Mouse (Mus musculus) heart, adult 2 months (tissue): ENCODE measurements around the gene Pcdh15. TPM values are rescaled to one million over a fixed set of nuclear protein-coding genes. Genes with fewer than 3 reads are reported as not detected.

ENCODE experiments used
- DNase-seq, 2 experiments: peaks; one replicate each; pipeline ENCODE4 v3.0.0; 2021
- H3K27ac ChIP-seq: fragments of 200-600 bp; 2 replicates; pipeline ENCODE4 v1.8.1; 2022
- H3K27me3 ChIP-seq: fragments of 200-500 bp; 2 replicates; pipeline ENCODE4 v1.6.1; 2012; ENCODE audit warnings: mild to moderate bottlenecking, low read length, inconsistent platforms, mixed read lengths; ENCODE audit not compliant: control insufficient read depth, insufficient read depth
- H3K36me3 ChIP-seq: fragments of 200-500 bp; 2 replicates; pipeline ENCODE4 v1.6.1; 2012; ENCODE audit warnings: low read length, inconsistent platforms; ENCODE audit not compliant: control insufficient read depth, insufficient read depth
- H3K4me1 ChIP-seq: fragments of 200-500 bp; 2 replicates; pipeline ENCODE4 v1.6.1; 2011; ENCODE audit warnings: low read length; ENCODE audit not compliant: control insufficient read depth, insufficient read depth
- H3K4me3 ChIP-seq: fragments of 200-600 bp; 2 replicates; pipeline ENCODE4 v1.8.1; 2022
- H3K79me2 ChIP-seq: fragments of 200-500 bp; replicated peaks from 2 replicates; pipeline ENCODE4 v1.6.1; 2012; ENCODE audit warnings: mild to moderate bottlenecking, inconsistent platforms, low read length, moderate library complexity, mixed read lengths; ENCODE audit not compliant: control insufficient read depth, insufficient read depth
- H3K9ac ChIP-seq: fragments of 200-500 bp; 2 replicates; pipeline ENCODE4 v1.6.1; 2012; ENCODE audit warnings: low read depth, mild to moderate bottlenecking, control low read depth, inconsistent platforms, low read length, mixed read lengths
- CTCF ChIP-seq: fragments of 200-600 bp; IDR thresholded peaks from 2 replicates; pipeline ENCODE4 v1.8.1; 2022; ENCODE audit warnings: antibody characterized with exemption, mild to moderate bottlenecking, moderate library complexity
- EP300 ChIP-seq: fragments of 200-500 bp; IDR thresholded peaks from 2 replicates; pipeline ENCODE4 v1.6.1; 2011; ENCODE audit warnings: low read depth, low read length, control low read depth; ENCODE audit not compliant: insufficient read depth
- POLR2A ChIP-seq: fragments of 200-500 bp; IDR thresholded peaks from 2 replicates; pipeline ENCODE4 v1.6.1; 2011; ENCODE audit warnings: mild to moderate bottlenecking, low read depth, low read length, control low read depth; ENCODE audit not compliant: insufficient read depth
- WGBS: fragments of 180-500 bp; shearing (Covaris S2); methylation state at CpG from one replicate; pipeline ENCODE4 v1.1.7; 2018; 5-methylcytosine and 5-hydroxymethylcytosine counted together
- intact Hi-C: fragments of 180-260 bp; cut with DNase I; formaldehyde crosslinking; loops from one replicate; pipeline ENCODE4 v1.15.1; 2025
- polyA plus RNA-seq: library from polyadenylated mRNA; depleted of rRNA; stranded (reverse); fragments of >200 nt; gene quantifications from 2 replicates; pipeline ENCODE4 v1.2.3, GENCODE M21; 2012
- total RNA-seq, 2 experiments: library from RNA; stranded (reverse); gene quantifications; 2 replicates each; pipeline ENCODE4 v1.2.3; 2021

Pcdh15 gene
- total and polyA plus RNA-seq, 3 experiments: 0.61 to 0.89 (median 0.68) TPM

DNA sequence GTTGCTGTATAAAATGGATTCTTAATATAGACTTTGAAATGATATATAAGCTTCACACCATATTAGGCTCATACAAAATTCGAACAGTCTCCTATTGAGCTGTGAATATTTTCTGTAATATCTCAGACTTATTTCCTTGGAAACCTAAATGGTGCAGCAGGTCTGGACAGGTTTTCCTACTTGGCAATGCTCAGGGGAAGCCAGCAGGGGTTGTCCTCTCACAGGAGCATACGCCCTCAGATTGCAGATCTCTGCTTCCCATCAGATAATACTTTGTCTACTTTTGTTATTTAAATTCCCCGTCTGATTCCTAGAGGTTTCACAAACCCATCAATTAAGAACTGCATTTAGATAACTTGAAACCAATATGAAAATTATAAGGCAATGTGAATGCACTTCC lies 1492.7 kb downstream of the Pcdh15 start:
- intact Hi-C loops: no loop called here
- Histone ChIP-seq H3K4me1 (no peaks in the 10 kb centered on the region), H3K79me2 (no peaks in the 10 kb centered on the region), H3K36me3 (no peaks in the 10 kb centered on the region), H3K27me3 (no peaks in the 10 kb centered on the region), H3K4me3 (no peak overlapping the region), H3K9ac (no peak overlapping the region), H3K27ac (no peak overlapping the region)
- TF ChIP-seq POLR2A: no peak
- 63% methylated on average over 3 of the region's 3 CpGs for WGBS
- no peak for DNase-seq

DNA sequence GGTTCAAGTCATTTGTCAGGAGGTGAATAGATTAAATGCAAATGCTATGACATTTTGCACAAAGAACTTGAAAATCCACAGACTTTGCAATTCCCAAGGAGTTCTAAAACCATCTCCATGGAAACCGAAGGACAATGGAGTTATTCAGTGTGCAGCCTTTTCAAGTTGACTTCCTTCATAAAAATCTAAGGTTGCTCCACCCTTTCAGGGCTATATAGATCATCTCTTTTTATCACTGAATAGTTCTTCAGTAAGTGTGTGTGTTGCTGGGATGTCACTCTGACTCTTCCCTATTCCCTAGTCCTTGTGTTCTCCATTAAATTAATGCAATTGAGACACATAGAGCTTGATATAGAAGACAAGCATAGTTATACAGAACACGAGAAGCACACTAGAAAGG lies 1508.5 kb downstream of the Pcdh15 start:
- 77% methylated on average over 2 of the region's 2 CpGs for WGBS
- H3K27ac ChIP-seq: no peak overlapping the region
- no peak overlapping the region for H3K9ac ChIP-seq
- no peaks in the 10 kb centered on the region for H3K4me1 ChIP-seq
- H3K4me3 ChIP-seq: no peak overlapping the region
- no peaks in the 10 kb centered on the region for H3K36me3 ChIP-seq
- H3K79me2 ChIP-seq: no peaks in the 10 kb centered on the region
- TF ChIP-seq CTCF (no peak), EP300 (no peak)
- intact Hi-C loops: no loop called here
- DNase-seq: no peak
- H3K27me3 ChIP-seq: no peaks in the 10 kb centered on the region

DNA sequence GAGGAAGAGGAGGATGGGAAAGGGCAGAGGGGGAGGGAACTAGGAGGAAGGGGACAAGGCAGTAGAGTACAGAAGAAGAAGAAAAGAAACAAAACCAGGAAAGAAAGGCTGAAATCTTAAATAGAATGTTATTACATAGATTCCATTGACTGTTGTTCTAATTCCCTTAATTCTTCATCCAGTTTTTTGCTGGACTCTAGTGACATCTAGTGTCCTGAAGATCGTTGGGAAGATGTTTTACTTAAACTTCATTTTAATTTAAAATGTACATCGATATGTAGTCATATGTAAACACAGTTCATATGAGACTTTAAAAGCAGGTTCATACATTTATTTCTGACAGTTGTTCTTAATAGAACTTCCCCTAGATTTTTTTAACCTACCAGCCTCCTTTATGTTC lies 1522.7 kb downstream of the Pcdh15 start:
- intact Hi-C loops: no loop called here
- Histone ChIP-seq H3K79me2 (no peaks in the 10 kb centered on the region), H3K4me3 (no peak overlapping the region), H3K27me3 (no peaks in the 10 kb centered on the region), H3K27ac (no peak overlapping the region), H3K36me3 (no peaks in the 10 kb centered on the region), H3K4me1 (no peaks in the 10 kb centered on the region), H3K9ac (no peak overlapping the region)
- no peak for DNase-seq
- peak; percentile 21; the same call in 1 of the 2 replicates for TF ChIP-seq CTCF
- no peak for TF ChIP-seq EP300
- TF ChIP-seq POLR2A: no peak
- 44% methylated on average over 2 of the region's 2 CpGs for WGBS

DNA sequence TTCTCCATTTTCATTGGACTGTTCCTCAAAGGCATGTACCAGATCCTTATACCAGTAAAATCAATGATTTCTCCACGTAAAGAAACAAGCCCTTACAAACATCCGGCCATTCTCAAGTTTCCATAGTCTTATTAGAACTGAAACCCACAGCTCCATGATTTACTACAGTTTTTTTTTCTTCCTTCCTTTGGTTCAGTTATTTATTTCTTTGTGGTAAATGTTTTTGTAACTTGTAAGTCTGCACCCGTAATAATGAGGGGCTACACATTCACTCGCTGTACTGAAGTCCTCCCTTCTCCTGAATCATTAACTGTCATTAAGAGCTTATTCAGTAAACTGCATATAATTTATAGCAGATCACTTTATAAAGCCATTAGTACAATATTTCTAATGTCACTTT lies 1526.6 kb downstream of the Pcdh15 start:
- no peak overlapping the region for H3K4me3 ChIP-seq
- intact Hi-C loops: no loop called here
- no peaks in the 10 kb centered on the region for H3K27me3 ChIP-seq
- H3K36me3 ChIP-seq: no peaks in the 10 kb centered on the region
- H3K79me2 ChIP-seq: no peaks in the 10 kb centered on the region
- no peak for TF ChIP-seq POLR2A
- TF ChIP-seq CTCF: no peak
- TF ChIP-seq EP300: no peak
- H3K9ac ChIP-seq: no peak overlapping the region
- no peaks in the 10 kb centered on the region for H3K4me1 ChIP-seq
- no peak for DNase-seq
- 77% methylated on average over 4 of the region's 4 CpGs for WGBS
- H3K27ac ChIP-seq: no peak overlapping the region

DNA sequence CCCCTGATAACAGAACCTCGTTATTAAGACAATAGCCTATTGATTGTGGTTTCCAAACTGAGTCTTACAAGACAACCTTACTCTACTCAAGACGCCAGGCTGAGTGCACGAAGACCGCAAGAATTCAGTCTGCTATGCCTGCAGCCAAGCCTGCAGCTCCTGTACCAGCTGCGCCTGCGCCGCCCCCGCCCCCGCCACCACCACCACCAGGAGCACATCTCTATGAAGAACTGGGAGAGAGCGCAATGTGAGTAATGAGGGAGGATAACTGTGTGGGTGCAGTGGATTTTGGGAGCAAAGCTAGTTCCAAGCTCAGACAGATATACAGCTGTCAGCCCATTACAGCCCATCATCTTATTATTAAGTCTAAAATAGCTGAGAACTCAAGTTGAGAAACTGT lies 1527.5 kb downstream of the Pcdh15 start:
- TF ChIP-seq EP300 (no peak), CTCF (no peak), POLR2A (no peak)
- no peaks in the 10 kb centered on the region for H3K4me1 ChIP-seq
- H3K27ac ChIP-seq: no peak overlapping the region
- H3K36me3 ChIP-seq: no peaks in the 10 kb centered on the region
- intact Hi-C loops: no loop called here
- no peak overlapping the region for H3K9ac ChIP-seq
- no peak for DNase-seq
- no peak overlapping the region for H3K4me3 ChIP-seq
- WGBS: 69% methylated on average over 10 of the region's 10 CpGs
- no peaks in the 10 kb centered on the region for H3K27me3 ChIP-seq
- H3K79me2 ChIP-seq: no peaks in the 10 kb centered on the region

DNA sequence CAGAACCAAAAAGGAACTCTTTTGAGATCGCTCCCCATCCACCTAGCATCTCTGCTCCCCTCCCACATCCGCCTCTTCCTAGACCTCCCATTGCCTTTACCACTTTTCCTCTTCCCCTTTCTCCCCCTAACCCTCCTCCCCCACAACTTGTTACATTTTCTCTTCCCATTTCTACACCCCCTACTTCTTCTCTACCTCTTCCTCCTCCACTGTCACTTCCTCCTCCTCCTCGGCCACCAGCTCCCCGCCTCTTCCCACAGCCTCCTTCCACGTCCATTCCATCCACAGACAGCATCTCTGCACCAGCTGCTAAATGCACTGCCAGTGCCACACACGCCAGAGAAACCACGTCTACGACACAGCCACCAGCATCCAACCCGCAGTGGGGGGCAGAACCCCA lies 1532.2 kb downstream of the Pcdh15 start:
- Histone ChIP-seq H3K9ac (no peak overlapping the region), H3K27ac (no peak overlapping the region), H3K4me3 (no peak overlapping the region), H3K79me2 (no peaks in the 10 kb centered on the region), H3K27me3 (no peaks in the 10 kb centered on the region), H3K36me3 (no peaks in the 10 kb centered on the region), H3K4me1 (no peaks in the 10 kb centered on the region)
- no peak for DNase-seq
- intact Hi-C loops: no loop called here
- TF ChIP-seq CTCF (no peak), EP300 (no peak), POLR2A (no peak)
- 74% methylated on average over 9 of the region's 9 CpGs for WGBS

DNA sequence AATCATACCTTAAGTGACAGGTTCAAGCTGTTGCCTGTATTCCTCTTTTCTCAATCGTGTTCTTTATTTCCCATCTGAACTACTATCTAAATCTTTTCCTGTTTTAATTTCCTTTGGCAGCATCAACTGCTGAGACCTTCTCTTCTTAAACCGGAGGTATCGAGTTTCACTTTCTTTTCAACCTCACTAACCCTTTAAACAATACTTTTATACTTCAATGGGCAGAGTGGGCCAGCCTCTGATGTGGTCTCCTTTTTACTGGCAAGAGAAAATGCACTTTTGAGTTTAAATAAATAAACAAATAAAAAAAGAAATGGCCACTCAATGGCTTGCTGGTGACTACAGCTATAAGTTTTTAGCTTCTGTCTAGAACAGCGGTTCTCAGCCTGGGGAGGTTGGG lies 1537.9 kb downstream of the Pcdh15 start:
- 41% methylated on average over 4 of the region's 4 CpGs for WGBS
- Histone ChIP-seq H3K27ac (no peak overlapping the region), H3K9ac (no peak overlapping the region), H3K4me1 (no peaks in the 10 kb centered on the region), H3K27me3 (no peaks in the 10 kb centered on the region), H3K4me3 (no peak overlapping the region), H3K79me2 (no peaks in the 10 kb centered on the region), H3K36me3 (no peaks in the 10 kb centered on the region)
- intact Hi-C loops: no loop called here
- no peak for DNase-seq
- TF ChIP-seq POLR2A (no peak), EP300 (no peak), CTCF (no peak)
